Mouse (Mus musculus): ENCODE data around the gene Kcnk4. TPM values are rescaled to one million over a fixed set of nuclear protein-coding genes. Genes with fewer than 3 reads are reported as not detected.

Gene Kcnk4
- 1.2 and 2.1 TPM in 2 replicates for polyA plus RNA-seq (2012; rRNA removed)

DNA sequence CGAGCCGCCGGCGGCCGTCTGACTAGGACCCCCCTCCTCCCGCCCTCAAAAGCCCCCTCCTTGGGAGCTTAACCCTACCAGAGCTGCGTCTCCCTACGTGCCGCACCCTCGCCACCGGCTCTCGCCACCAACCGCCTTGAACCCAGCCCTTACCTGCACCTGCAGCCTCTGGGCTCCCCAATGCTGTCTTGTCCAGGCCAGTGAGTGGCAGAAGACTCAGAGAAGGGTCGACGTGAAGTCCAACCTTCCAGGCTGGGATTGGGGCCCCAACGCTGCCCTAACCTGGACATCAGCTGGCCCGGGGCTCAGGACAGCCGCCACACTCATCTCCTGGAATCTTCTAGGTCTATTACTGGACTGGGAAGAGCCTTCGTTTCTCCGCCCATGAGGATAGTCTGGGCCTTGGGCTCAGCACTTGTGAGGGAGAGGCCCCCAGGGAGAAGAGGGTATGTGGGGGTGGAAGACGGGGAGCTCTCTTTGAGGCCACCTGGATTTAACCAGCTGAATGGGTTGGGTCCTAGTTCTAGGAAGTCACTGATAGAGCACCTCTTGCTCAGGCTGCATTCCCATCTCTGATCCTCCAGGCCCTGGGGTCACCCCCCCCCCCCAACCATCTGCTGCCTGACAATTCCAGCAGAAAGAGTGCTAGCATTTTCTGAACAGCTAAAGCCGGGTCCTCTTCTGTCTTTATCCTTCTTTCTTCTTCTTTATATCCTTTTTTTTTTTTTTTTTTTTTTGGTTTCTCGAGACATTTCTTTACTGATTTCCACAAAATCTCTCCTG, at the start of gene Kcnk4:
Kcnk4 (minus strand) TSS at position 321 of the 783 bp plus-strand sequence.
- no peak for TF ChIP-seq POLR2A (IDR thresholded peaks at IDR 0.05; ENCODE audit: borderline replicate concordance, extremely low read depth, insufficient read depth, insufficient read length, poor library complexity, severe bottlenecking)
- DNase-seq (ENCODE audit: low read depth) = no peak

DNA sequence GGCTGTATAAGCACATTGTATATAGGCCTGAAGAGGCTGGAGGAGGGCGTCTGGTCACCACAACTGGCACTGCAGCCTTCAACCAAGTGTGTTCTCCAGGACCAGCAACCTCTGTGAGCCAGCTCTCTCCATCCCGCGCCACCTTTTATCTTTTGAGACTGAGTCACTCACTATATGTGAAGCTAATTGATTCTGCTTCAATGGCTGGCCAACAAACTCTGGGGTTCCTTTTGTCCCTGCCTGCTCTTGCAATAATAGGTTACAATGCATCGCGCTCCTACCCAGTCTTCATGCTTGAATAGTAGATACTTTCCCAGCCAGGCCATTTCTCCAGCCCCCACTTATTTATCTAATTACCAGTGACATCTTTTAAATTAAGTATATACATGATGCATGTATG, 49.3 kb upstream of the Kcnk4 start:
- TF ChIP-seq POLR2A (IDR thresholded peaks at IDR 0.05; ENCODE audit: borderline replicate concordance, extremely low read depth, insufficient read depth, insufficient read length, poor library complexity, severe bottlenecking) (no peak), CTCF (IDR thresholded peaks at IDR 0.05; ENCODE audit: borderline replicate concordance, extremely low read depth, insufficient read depth, insufficient read length) (no peak)
- DNase-seq (ENCODE audit: low read depth) = peak; percentile 73

DNA sequence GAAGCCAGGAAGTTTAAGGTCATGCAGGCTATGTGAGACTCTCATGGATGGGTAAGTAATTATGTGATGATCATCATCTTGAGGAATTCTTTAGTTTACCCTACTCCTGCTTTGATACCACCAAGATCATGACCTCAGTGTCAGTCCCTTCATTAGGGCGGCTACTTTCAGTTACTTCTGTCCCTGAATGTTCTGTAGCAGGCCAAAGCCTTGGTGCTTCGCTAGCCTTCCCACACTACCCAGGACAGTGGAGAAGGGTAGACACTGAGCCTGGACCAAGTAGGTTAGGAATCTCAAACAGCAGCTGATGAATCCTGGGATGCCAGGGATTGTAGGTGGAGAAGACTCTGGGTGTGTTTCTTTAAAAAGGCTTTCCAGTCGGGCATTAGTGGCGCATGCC, 47.1 kb upstream of the Kcnk4 start:
- TF ChIP-seq POLR2A (IDR thresholded peaks at IDR 0.05; ENCODE audit: borderline replicate concordance, extremely low read depth, insufficient read depth, insufficient read length, poor library complexity, severe bottlenecking) (no peak), CTCF (IDR thresholded peaks at IDR 0.05; ENCODE audit: borderline replicate concordance, extremely low read depth, insufficient read depth, insufficient read length) (no peak)
- DNase-seq (ENCODE audit: low read depth) = no peak

DNA sequence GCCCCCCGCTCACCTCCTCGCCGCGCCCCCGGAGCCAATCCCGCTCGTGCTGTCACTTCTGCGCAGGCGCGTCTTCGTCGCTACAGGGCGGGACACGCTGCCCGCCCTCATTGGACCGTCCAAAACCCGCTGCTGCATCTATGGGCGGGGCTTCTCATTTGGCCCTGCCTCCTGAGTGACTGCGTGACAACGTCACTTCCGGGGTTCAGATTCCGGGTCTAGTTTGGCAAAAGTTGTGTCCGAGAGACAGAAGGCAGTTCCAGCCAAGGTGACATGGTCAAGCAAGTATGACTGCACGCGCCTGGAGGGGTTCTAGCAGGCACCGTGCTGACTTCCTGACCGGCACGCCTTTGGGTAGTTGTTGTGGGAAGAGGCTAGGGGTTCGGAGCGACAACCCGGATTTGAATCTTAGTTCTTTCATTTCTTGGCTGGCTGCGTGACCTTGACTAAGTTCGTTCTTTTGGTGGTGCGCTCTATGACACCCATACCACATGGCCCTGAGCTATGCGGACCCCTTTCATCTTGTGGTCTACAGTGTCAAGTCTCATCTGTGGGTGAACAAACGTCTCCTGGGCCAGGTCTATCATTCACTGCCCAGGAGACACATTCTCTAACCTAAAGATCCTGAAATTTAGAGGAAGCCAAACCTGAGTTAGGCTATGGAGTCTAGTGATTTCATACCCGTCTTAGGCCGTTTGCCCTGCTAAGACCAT, 46.2 kb upstream of the Kcnk4 start, which contains the start of gene Fkbp2:
Fkbp2 (minus strand) TSS at position 121 of the 713 bp plus-strand sequence.
- TF ChIP-seq CTCF (IDR thresholded peaks at IDR 0.05; ENCODE audit: borderline replicate concordance, extremely low read depth, insufficient read depth, insufficient read length) (no peak), POLR2A (IDR thresholded peaks at IDR 0.05; ENCODE audit: borderline replicate concordance, extremely low read depth, insufficient read depth, insufficient read length, poor library complexity, severe bottlenecking) (no peak)
- peak; percentile 99 for DNase-seq (ENCODE audit: low read depth)

DNA sequence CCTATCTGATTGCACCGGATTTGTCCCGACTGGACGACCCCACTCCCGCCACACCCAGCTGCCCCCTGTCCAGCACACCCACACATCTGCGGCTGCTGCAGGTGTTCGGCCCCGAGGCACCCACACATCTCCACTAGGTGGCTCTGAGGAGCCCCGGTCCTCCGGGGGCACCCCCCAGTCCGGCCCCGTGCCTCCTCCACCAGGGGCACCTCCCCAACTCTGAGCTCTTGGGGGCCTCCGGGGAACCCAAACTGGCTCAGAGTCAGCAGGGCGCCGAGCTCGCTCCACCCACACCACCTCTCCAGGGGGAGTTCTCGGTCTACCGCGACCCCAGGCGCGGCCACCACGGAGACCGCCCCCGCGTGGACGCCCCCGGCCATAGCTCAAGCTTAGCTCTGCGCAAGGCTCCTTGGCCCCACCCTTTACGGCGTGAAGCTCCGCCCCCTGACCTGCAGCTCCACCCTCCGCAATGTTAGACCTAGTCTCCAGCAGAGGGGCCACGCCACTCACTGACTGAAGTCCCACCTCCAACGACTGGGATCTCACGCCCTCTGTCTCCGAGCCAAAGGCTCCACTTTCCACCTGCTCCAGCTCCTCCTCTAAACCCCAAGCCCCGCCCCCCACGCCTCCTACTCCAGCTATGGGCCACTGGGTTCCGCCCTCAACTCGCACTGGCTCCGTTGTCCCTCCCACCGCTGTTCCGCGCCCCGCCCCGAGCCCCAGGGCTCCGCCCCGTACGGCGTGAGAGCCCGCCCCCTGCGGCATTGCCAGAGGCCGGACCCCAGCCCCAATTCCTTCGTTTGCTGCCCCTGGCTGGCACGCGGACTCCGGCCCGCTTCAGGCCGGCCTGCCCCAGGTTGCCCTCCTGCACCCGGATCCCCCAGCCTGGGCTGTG, 45.4 kb upstream of the Kcnk4 start:
- TF ChIP-seq POLR2A (IDR thresholded peaks at IDR 0.05; ENCODE audit: borderline replicate concordance, extremely low read depth, insufficient read depth, insufficient read length, poor library complexity, severe bottlenecking) (peak; percentile 68), CTCF (IDR thresholded peaks at IDR 0.05; ENCODE audit: borderline replicate concordance, extremely low read depth, insufficient read depth, insufficient read length) (peak; percentile 65)
- DNase-seq (ENCODE audit: low read depth) = peak; percentile 99

DNA sequence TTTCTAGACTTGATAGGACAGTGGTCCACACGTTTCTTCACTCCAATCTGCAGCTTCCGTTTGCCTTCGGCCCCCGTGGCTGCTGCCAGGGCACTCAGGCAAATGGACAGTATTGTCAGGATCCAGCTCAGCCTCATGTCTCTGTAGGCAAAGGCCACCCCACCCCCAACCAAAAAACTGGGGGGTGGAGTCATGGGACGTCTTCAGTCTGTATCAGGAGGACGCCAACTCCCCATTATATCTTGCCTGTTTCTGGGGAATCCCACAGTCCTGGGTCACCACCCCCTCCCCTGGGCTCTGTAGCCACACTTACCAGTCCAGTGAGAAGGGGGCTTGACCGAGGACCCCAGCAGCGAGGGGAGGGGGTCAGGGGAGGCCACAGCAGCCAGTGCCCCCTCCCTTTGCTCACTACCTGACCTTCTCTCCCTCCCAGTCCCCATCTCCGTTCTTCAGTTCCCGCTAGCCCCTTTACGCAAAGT, 44.7 kb upstream of the Kcnk4 start:
- DNase-seq (ENCODE audit: low read depth) = peak; percentile 18
- TF ChIP-seq POLR2A (IDR thresholded peaks at IDR 0.05; ENCODE audit: borderline replicate concordance, extremely low read depth, insufficient read depth, insufficient read length, poor library complexity, severe bottlenecking) = no peak

DNA sequence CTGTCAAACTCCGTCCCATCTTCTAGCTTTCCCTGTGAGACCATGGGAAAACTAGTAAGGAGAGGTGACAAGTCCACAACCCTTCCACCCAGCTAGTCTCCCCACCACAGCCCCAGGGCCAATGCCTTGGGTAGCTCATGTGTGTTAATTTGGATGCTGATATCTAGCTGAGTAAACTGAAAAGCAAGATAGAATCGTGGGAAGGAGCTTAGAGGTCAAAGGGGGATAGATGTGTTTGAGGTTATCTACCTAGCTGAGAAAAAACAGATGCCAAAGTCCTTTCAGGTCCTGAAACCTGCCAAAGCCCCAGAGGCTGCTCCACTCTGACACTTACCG, 44.3 kb upstream of the Kcnk4 start:
- DNase-seq (ENCODE audit: low read depth) = no peak
- TF ChIP-seq POLR2A (IDR thresholded peaks at IDR 0.05; ENCODE audit: borderline replicate concordance, extremely low read depth, insufficient read depth, insufficient read length, poor library complexity, severe bottlenecking) = no peak
- no peak for TF ChIP-seq CTCF (IDR thresholded peaks at IDR 0.05; ENCODE audit: borderline replicate concordance, extremely low read depth, insufficient read depth, insufficient read length)

GRCm38 (mm10) chr19:6977759-6978638, 43.7 kb upstream of the Kcnk4 start:
- TF ChIP-seq CTCF (IDR thresholded peaks at IDR 0.05; ENCODE audit: borderline replicate concordance, extremely low read depth, insufficient read depth, insufficient read length) (no peak), POLR2A (IDR thresholded peaks at IDR 0.05; ENCODE audit: borderline replicate concordance, extremely low read depth, insufficient read depth, insufficient read length, poor library complexity, severe bottlenecking) (no peak)
- DNase-seq (ENCODE audit: low read depth) = no peak

DNA sequence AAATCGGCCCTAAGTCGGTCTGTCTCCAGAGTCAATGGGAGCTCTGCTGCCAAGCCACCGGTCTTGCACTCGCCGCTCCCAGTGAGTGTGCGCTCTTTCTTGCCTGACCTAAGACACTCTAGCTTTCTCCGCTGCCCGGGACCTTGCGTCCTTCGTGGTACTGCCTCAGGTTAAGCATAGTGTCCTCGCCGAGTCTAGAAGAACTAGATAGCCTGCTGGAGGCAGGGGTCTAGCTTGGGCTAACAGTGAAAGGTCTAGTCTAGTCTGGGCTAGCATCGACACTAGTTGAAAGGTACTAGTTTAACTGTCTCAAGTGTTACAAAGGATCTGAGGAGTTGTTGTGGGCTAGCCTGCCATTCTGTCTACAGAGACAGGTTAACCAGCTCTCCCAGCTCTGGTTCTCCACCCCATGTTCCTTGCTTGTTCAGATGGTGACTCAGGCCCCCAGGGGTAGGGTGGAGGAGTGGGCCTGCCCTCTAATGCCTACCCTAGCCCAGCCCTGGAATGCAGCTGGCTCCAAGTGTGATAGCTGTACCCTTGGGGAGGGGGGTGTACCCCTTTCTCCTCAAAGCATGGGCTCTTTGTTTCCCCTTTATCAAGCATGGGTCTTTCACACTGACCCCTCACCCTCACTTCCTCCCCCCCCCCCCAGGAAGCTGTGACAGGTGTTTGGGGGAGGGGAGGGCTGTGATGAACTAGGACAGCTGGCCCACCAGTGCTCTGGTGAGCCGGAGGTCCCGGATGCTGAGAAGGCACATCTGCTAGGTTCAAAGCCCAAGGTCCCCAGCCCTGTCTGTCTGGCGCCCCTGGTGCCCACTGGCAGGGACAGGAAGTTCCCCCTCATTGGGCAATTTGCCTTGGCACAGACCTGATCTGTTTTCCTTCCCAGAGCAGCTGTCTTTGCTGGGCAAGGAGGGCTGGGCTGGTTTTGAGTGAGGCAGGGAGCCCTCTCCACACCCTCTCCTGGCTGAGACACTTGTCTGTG, 41.5 kb upstream of the Kcnk4 start, which contains the start of gene Plcb3:
Plcb3 (minus strand) TSS at position 934 of the 985 bp plus-strand sequence.
- DNase-seq (ENCODE audit: low read depth) = peak; percentile 95
- TF ChIP-seq POLR2A (IDR thresholded peaks at IDR 0.05; ENCODE audit: borderline replicate concordance, extremely low read depth, insufficient read depth, insufficient read length, poor library complexity, severe bottlenecking) (0 out of 2 replicates have a peak, but pooled peaks have one; percentile 11), CTCF (IDR thresholded peaks at IDR 0.05; ENCODE audit: borderline replicate concordance, extremely low read depth, insufficient read depth, insufficient read length) (peak; percentile 50)
